Mouse (Mus musculus) bone marrow, adult 2 months (tissue): ENCODE results near the gene Zfp790.

ENCODE experiments used
- CTCF ChIP-seq: fragments of 200-500 bp; IDR thresholded peaks from 2 replicates; pipeline ENCODE4 v1.5.1; 2011; ENCODE audit warnings: low read length, control low read depth; ENCODE audit not compliant: control insufficient read depth, insufficient read depth
- POLR2A ChIP-seq: fragments of 200-500 bp; IDR thresholded peaks from 2 replicates; pipeline ENCODE4 v1.6.1; 2011; ENCODE audit warnings: low read depth, mild to moderate bottlenecking, control low read depth, low read length, borderline replicate concordance; ENCODE audit not compliant: control insufficient read depth

- TF ChIP-seq CTCF (no peak), POLR2A (no peak)
Observed at GRCm38 (mm10) chr7:29777372-29777771, 38.5 kb upstream of the Zfp790 start.
